Mouse (Mus musculus) forebrain, embryonic 12.5 days (tissue): ENCODE results near the gene Ttc7b. TPM values are rescaled to one million over a fixed set of nuclear protein-coding genes. Genes with fewer than 3 reads are reported as not detected.

ENCODE experiments used
- ATAC-seq: fragments of 200-750 bp; cut with Nextera tagmentation; 2 replicates; pipeline ENCODE4 v1.8.0; 2017; ENCODE audit warnings: moderate TSS enrichment; ENCODE audit not compliant: low FRiP score
- H3K27ac ChIP-seq: fragments of 300-500 bp; sonication (generic); 2 replicates; pipeline ENCODE4 v1.5.1; 2016; ENCODE audit warnings: mild to moderate bottlenecking
- H3K27me3 ChIP-seq: fragments of 300-500 bp; sonication (generic); 2 replicates; pipeline ENCODE4 v1.6.1; 2016; ENCODE audit warnings: mild to moderate bottlenecking
- H3K36me3 ChIP-seq: fragments of 300-500 bp; sonication (generic); replicated peaks from 2 replicates; pipeline ENCODE4 v1.6.1; 2016; ENCODE audit warnings: mild to moderate bottlenecking
- H3K4me1 ChIP-seq: fragments of 300-500 bp; sonication (generic); 2 replicates; pipeline ENCODE4 v1.6.1; 2016
- H3K4me2 ChIP-seq: fragments of 300-500 bp; sonication (generic); 2 replicates; pipeline ENCODE4 v1.6.1; 2016; ENCODE audit warnings: mild to moderate bottlenecking, moderate library complexity
- H3K4me3 ChIP-seq: fragments of 300-500 bp; sonication (generic); replicated peaks from 2 replicates; pipeline ENCODE4 v1.5.1; 2016; ENCODE audit warnings: mild to moderate bottlenecking
- H3K9ac ChIP-seq: fragments of 300-500 bp; sonication (generic); 2 replicates; pipeline ENCODE4 v1.6.1; 2016; ENCODE audit warnings: mild to moderate bottlenecking
- H3K9me3 ChIP-seq: fragments of 300-500 bp; sonication (generic); 2 replicates; pipeline ENCODE4 v1.6.1; 2016
- WGBS: fragments of 180-500 bp; shearing (Covaris S2); methylation state at CpG from one replicate; pipeline ENCODE4 v1.1.7; 2016; 5-methylcytosine and 5-hydroxymethylcytosine counted together
- polyA plus RNA-seq: library from polyadenylated mRNA; unstranded; fragments of >200 nt; fragmentation: Nextera tagmentation; extraction: Ambion mirVana; gene quantifications from 2 replicates; pipeline ENCODE4 v1.2.1, GENCODE M21; 2016

The Ttc7b gene
- polyA plus RNA-seq, 1 experiment from 2014 or later, result 5.8 TPM

GRCm38 (mm10) chr12:100262846-100263245, 257.8 kb downstream of the Ttc7b start:
- Histone ChIP-seq H3K9ac (no peak overlapping the region), H3K9me3 (no peaks in the 10 kb centered on the region), H3K4me1 (peaks cover 9% of the 10 kb centered on the region), H3K27ac (no peak overlapping the region), H3K4me2 (no peak overlapping the region), H3K27me3 (no peaks in the 10 kb centered on the region), H3K36me3 (no peaks in the 10 kb centered on the region), H3K4me3 (no peak overlapping the region)
- 76% methylated on average over 6 of the region's 6 CpGs for WGBS
- ATAC-seq, result no peak

GRCm38 (mm10) chr12:100261761-100262160, 258.9 kb downstream of the Ttc7b start:
- no peak for ATAC-seq
- Histone ChIP-seq H3K4me3 (no peak overlapping the region), H3K4me1 (peaks cover 9% of the 10 kb centered on the region), H3K36me3 (no peaks in the 10 kb centered on the region), H3K27ac (no peak overlapping the region), H3K4me2 (no peak overlapping the region), H3K9ac (no peak overlapping the region), H3K9me3 (no peaks in the 10 kb centered on the region), H3K27me3 (no peaks in the 10 kb centered on the region)
- 88% methylated on average over 6 of the region's 6 CpGs for WGBS

DNA sequence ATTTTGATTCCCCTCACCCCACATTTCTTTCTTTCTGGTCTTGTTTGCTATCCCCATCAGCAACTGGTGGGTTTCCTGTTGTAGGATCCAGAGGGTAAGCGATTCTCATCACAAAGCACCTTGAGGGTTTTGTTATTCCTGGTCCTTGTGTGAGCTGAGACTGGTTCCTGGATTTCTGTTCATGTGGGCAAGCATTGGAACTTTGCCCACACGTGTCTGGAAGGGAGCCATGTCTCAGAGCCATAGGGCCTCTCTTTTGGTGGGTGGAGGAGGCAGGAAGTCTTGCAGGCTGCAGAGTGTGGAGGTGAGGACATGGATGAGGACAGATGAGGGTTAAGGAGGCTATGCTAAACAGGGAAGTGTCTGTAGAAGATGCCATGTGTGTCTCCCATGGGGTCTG, 260.5 kb downstream of the Ttc7b start:
- 76% methylated on average over 2 of the region's 2 CpGs for WGBS
- Histone ChIP-seq H3K27me3 (no peaks in the 10 kb centered on the region), H3K4me3 (no peak overlapping the region), H3K9ac (no peak overlapping the region), H3K27ac (no peak overlapping the region), H3K9me3 (no peaks in the 10 kb centered on the region), H3K4me1 (no peaks in the 10 kb centered on the region), H3K36me3 (no peaks in the 10 kb centered on the region), H3K4me2 (no peak overlapping the region)
- ATAC-seq, result no peak

DNA sequence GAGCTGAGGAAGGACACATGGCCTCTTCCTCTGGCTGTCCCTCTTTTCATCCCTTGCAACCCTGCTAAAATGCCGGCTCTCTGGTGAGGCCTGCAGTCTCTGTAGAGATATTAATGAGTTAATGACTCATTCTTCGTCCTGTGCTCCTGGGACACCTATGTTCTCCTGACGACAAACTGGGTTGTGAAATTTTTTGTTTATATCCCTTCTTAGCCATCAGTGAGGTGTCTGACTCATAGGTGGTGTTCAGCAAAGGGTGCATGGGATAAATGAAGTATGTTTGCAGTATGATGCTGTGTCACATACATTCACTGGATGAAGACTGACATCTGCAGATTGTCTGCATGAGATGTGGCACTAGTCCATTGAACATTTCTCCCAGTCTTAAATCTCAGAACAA, 262.8 kb downstream of the Ttc7b start:
- H3K9me3 ChIP-seq, result no peaks in the 10 kb centered on the region
- no peak overlapping the region for H3K27ac ChIP-seq
- no peaks in the 10 kb centered on the region for H3K27me3 ChIP-seq
- peaks cover 6% of the 10 kb centered on the region; the same call in 1 of the 2 replicates for H3K4me1 ChIP-seq
- ATAC-seq, result no peak
- H3K9ac ChIP-seq, result no peak overlapping the region
- H3K4me3 ChIP-seq, result no peak overlapping the region
- no peaks in the 10 kb centered on the region for H3K36me3 ChIP-seq
- no peak overlapping the region for H3K4me2 ChIP-seq
- WGBS, result 89% methylated on average over 3 of the region's 3 CpGs

DNA sequence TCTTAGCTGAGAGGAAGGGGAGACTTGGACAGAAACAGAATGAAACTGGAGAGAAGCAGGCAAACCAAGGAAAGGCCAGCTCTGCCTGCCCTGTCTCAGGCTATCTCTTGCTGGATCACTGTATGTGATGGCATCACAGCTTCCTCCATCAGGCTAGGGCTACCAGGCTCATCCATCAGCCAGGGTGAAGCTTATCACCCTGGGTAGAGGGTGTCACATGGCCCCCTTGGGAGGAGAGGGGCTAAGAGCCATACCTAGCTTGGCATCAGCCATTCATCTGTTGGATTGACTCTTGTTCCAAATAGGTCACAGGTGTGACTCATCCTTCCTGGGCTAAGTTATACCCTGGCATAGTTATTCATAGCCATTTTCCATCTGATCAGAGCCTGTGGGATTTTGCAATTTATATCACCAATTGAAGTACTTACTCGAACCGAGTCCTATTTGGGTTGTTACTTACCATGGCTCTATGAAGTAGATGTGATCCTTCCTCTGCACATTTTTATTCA, 265.1 kb downstream of the Ttc7b start:
- Histone ChIP-seq H3K36me3 (no peaks in the 10 kb centered on the region), H3K9ac (no peak overlapping the region), H3K4me2 (no peak overlapping the region), H3K4me3 (no peak overlapping the region), H3K9me3 (no peaks in the 10 kb centered on the region), H3K27me3 (no peaks in the 10 kb centered on the region), H3K27ac (no peak overlapping the region), H3K4me1 (peaks cover 6% of the 10 kb centered on the region; the same call in 1 of the 2 replicates)
- ATAC-seq, result no peak
- WGBS, result 97% methylated on average over 2 of the region's 2 CpGs

DNA sequence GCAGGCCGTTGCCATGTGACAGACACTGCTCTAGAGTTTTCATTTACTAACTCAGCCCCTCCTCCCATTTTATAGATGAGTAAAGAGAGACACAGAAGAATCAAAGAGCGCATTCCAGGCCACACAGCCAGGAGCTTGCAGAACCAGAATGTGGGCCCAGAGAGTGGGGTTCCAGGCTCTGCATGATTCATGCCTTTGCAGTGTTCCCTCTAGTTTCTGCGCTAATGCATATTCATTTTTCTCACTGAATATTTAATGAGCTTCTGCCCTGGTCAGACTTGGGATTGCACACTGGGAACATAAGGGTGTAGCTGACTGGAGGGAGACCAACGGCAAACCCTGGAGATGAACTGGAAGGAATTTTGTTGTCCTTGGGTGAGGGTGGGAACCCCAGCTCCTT, 266.2 kb downstream of the Ttc7b start:
- no peak overlapping the region for H3K4me2 ChIP-seq
- peaks cover 6% of the 10 kb centered on the region; the same call in 1 of the 2 replicates for H3K4me1 ChIP-seq
- no peak overlapping the region for H3K4me3 ChIP-seq
- H3K9me3 ChIP-seq, result no peaks in the 10 kb centered on the region
- no peak overlapping the region for H3K9ac ChIP-seq
- no peaks in the 10 kb centered on the region for H3K27me3 ChIP-seq
- 79% methylated on average over 4 of the region's 4 CpGs for WGBS
- no peak overlapping the region for H3K27ac ChIP-seq
- 0 out of 2 replicates have a peak, but pooled peaks have one; percentile 17 for ATAC-seq
- H3K36me3 ChIP-seq, result no peaks in the 10 kb centered on the region

Other genes starting within 250 kb of the Ttc7b start
- 6.4 and 6.5 TPM in 2 replicates for gene Rps6ka5, start 206.2 kb upstream of the Ttc7b start, polyA plus RNA-seq